Mouse (Mus musculus) myocyte (in vitro differentiated cells): ENCODE measurements around the gene Arhgap31. TPM values are rescaled to one million over a fixed set of nuclear protein-coding genes. Genes with fewer than 3 reads are reported as not detected.

Source experiments
- H3K27me3 ChIP-seq: one replicate; pipeline ENCODE4 v1.6.1; 2011; ENCODE audit not compliant: control insufficient read depth, insufficient read depth, insufficient read length
- H3K36me3 ChIP-seq: one replicate; pipeline ENCODE4 v1.6.1; 2011; ENCODE audit not compliant: control insufficient read depth, insufficient read depth
- H3K4me2 ChIP-seq: one replicate; pipeline ENCODE4 v1.6.1; 2011; ENCODE audit warnings: low read depth, control low read depth
- H3K4me3 ChIP-seq: one replicate; pipeline ENCODE4 v1.5.1; 2011; ENCODE audit warnings: mild to moderate bottlenecking, control low read depth, moderate library complexity
- H3K79me2 ChIP-seq: one replicate; pipeline ENCODE4 v1.6.1; 2011; ENCODE audit not compliant: control insufficient read depth, insufficient read depth
- H3ac ChIP-seq: one replicate; pipeline ENCODE4 v1.6.1; 2011; ENCODE audit not compliant: control insufficient read depth, insufficient read length
- CEBPB ChIP-seq: IDR thresholded peaks from 2 replicates; pipeline ENCODE4 v1.6.1; 2011; ENCODE audit warnings: mild to moderate bottlenecking, moderate library complexity; ENCODE audit not compliant: poor library complexity, insufficient read depth, severe bottlenecking
- E2F4 ChIP-seq: IDR thresholded peaks from one replicate; pipeline ENCODE4 v1.6.1; 2011; ENCODE audit warnings: mild to moderate bottlenecking, control low read depth, moderate library complexity; ENCODE audit not compliant: insufficient read depth
- MAX ChIP-seq: IDR thresholded peaks from one replicate; pipeline ENCODE4 v1.6.1; 2011; ENCODE audit warnings: low read depth, mild to moderate bottlenecking, control low read depth
- MYOD1 ChIP-seq, 3 experiments: IDR thresholded peaks; one replicate each; pipeline ENCODE4 v1.6.1; 2011; ENCODE audit warnings: control low read depth in 2 of 3, low read depth in 2 of 3, mild to moderate bottlenecking in 2 of 3, moderate library complexity in 1 of 3; ENCODE audit not compliant: insufficient read length in 2 of 3, control insufficient read depth in 1 of 3
- MYOG ChIP-seq, 3 experiments: IDR thresholded peaks; one replicate each; pipeline ENCODE4 v1.6.1; 2011; ENCODE audit warnings: control low read depth in 2 of 3, low read depth in 2 of 3, mild to moderate bottlenecking in 2 of 3; ENCODE audit not compliant: insufficient read length in 2 of 3, control insufficient read depth in 1 of 3, insufficient read depth in 1 of 3
- POLR2A ChIP-seq: IDR thresholded peaks from one replicate; pipeline ENCODE4 v1.6.1; 2011; ENCODE audit warnings: low read depth, mild to moderate bottlenecking, control low read depth, moderate library complexity; ENCODE audit not compliant: insufficient read length
- POLR2AphosphoS2 ChIP-seq: IDR thresholded peaks from one replicate; pipeline ENCODE4 v1.6.1; 2011; ENCODE audit warnings: low read depth, control low read depth; ENCODE audit not compliant: insufficient read length
- REST ChIP-seq: IDR thresholded peaks from one replicate; pipeline ENCODE4 v1.6.1; 2011; ENCODE audit warnings: mild to moderate bottlenecking, control low read depth, moderate library complexity; ENCODE audit not compliant: insufficient read depth, insufficient read length
- SRF ChIP-seq: IDR thresholded peaks from one replicate; pipeline ENCODE4 v1.6.1; 2011; ENCODE audit warnings: low read depth; ENCODE audit not compliant: control insufficient read depth, insufficient read length
- TCF12 ChIP-seq: IDR thresholded peaks from one replicate; pipeline ENCODE4 v1.6.1; 2011; ENCODE audit warnings: mild to moderate bottlenecking, control low read depth; ENCODE audit not compliant: poor library complexity, insufficient read depth, severe bottlenecking
- TCF3 ChIP-seq: IDR thresholded peaks from one replicate; pipeline ENCODE4 v1.6.1; 2011; ENCODE audit warnings: low read depth, control low read depth; ENCODE audit not compliant: insufficient read length
- USF1 ChIP-seq: IDR thresholded peaks from one replicate; pipeline ENCODE4 v1.6.1; 2011; ENCODE audit warnings: low read depth, mild to moderate bottlenecking, control low read depth, moderate library complexity
- polyA plus RNA-seq: library from polyadenylated mRNA; unstranded; fragments of >200 nt; fragmentation: generic; extraction: Trizol; gene quantifications from one replicate; pipeline ENCODE4 v1.2.1, GENCODE M21; 2012; ENCODE audit warnings: missing spikeins

Arhgap31 gene
- polyA plus RNA-seq, 1 experiment: 5.8 TPM

GRCm38 (mm10) chr16:38668871-38669675 is 44.0 kb downstream of the Arhgap31 start:
- Histone ChIP-seq H3K4me2 (no peak overlapping the region), H3K79me2 (peaks cover 43% of the 10 kb centered on the region), H3K27me3 (no peaks in the 10 kb centered on the region), H3K36me3 (no peaks in the 10 kb centered on the region), H3K4me3 (no peak overlapping the region), H3ac (no peak overlapping the region)
- no peak for TF ChIP-seq CEBPB
- no peak for TF ChIP-seq TCF3
- no peak for TF ChIP-seq USF1
- no peak for TF ChIP-seq SRF
- TF ChIP-seq REST: no peak
- no peak for TF ChIP-seq MAX
- no peak for TF ChIP-seq MYOD1 (IDR thresholded peaks at IDR 0.05; ENCODE audit: control insufficient read depth in 1 of 3, insufficient read length in 2 of 3, low read depth in 2 of 3)
- TF ChIP-seq POLR2AphosphoS2: no peak
- TF ChIP-seq MYOG (IDR thresholded peaks at IDR 0.05; ENCODE audit: control insufficient read depth in 1 of 3, insufficient read depth in 1 of 3, insufficient read length in 2 of 3, low read depth in 2 of 3): no peak
- no peak for TF ChIP-seq TCF12
- TF ChIP-seq E2F4: no peak
- no peak for TF ChIP-seq POLR2A

- Histone ChIP-seq H3K79me2 (peaks cover 57% of the 10 kb centered on the region), H3K4me3 (no peak overlapping the region), H3K36me3 (peaks cover 4% of the 10 kb centered on the region), H3ac (no peak overlapping the region), H3K4me2 (no peak overlapping the region), H3K27me3 (no peaks in the 10 kb centered on the region)
- TF ChIP-seq TCF12 (no peak), REST (no peak), POLR2AphosphoS2 (no peak)
Measured at GRCm38 (mm10) chr16:38666523-38666922, 46.6 kb downstream of the Arhgap31 start.

- H3ac ChIP-seq: no peak overlapping the region
- H3K27me3 ChIP-seq: no peaks in the 10 kb centered on the region
- peaks cover 4% of the 10 kb centered on the region for H3K36me3 ChIP-seq
Measured at GRCm38 (mm10) chr16:38666016-38666415, 47.1 kb downstream of the Arhgap31 start.

GRCm38 (mm10) chr16:38662575-38662974 is 50.5 kb downstream of the Arhgap31 start:
- TF ChIP-seq MAX (no peak), REST (no peak), POLR2AphosphoS2 (no peak), TCF12 (no peak), E2F4 (no peak), MYOG (IDR thresholded peaks at IDR 0.05; ENCODE audit: control insufficient read depth in 1 of 3, insufficient read depth in 1 of 3, insufficient read length in 2 of 3, low read depth in 2 of 3) (no peak), USF1 (no peak), TCF3 (no peak), MYOD1 (IDR thresholded peaks at IDR 0.05; ENCODE audit: control insufficient read depth in 1 of 3, insufficient read length in 2 of 3, low read depth in 2 of 3) (no peak), CEBPB (no peak), SRF (no peak)
- Histone ChIP-seq H3K4me3 (no peak overlapping the region), H3K79me2 (peaks cover 56% of the 10 kb centered on the region), H3ac (no peak overlapping the region), H3K4me2 (no peak overlapping the region), H3K36me3 (peaks cover 4% of the 10 kb centered on the region), H3K27me3 (no peaks in the 10 kb centered on the region)

More at GRCm38 (mm10) chr16:38666016-38666415, 47.1 kb downstream of the Arhgap31 start:
- Histone ChIP-seq H3K4me2 (no peak overlapping the region), H3K79me2 (peaks cover 57% of the 10 kb centered on the region), H3K4me3 (no peak overlapping the region)
- TF ChIP-seq TCF12 (no peak), E2F4 (no peak), MAX (no peak)

GRCm38 (mm10) chr16:38654308-38654707 is 58.8 kb downstream of the Arhgap31 start:
- no peak for TF ChIP-seq MYOD1 (IDR thresholded peaks at IDR 0.05; ENCODE audit: control insufficient read depth in 1 of 3, insufficient read length in 2 of 3, low read depth in 2 of 3)
- no peak for TF ChIP-seq MAX
- TF ChIP-seq MYOG (IDR thresholded peaks at IDR 0.05; ENCODE audit: control insufficient read depth in 1 of 3, insufficient read depth in 1 of 3, insufficient read length in 2 of 3, low read depth in 2 of 3): no peak
- TF ChIP-seq POLR2A: no peak
- no peak for TF ChIP-seq TCF12
- no peak for TF ChIP-seq TCF3
- no peak for TF ChIP-seq E2F4
- TF ChIP-seq CEBPB: no peak
- TF ChIP-seq REST: no peak
- TF ChIP-seq POLR2AphosphoS2: no peak
- no peak for TF ChIP-seq SRF
- TF ChIP-seq USF1: no peak

More at GRCm38 (mm10) chr16:38654308-38654707, 58.8 kb downstream of the Arhgap31 start:
- Histone ChIP-seq H3K4me3 (no peak overlapping the region), H3K4me2 (peak overlapping the region; percentile 48), H3K27me3 (no peaks in the 10 kb centered on the region), H3K79me2 (peaks cover 36% of the 10 kb centered on the region), H3K36me3 (no peaks in the 10 kb centered on the region), H3ac (no peak overlapping the region)
